Mouse (Mus musculus) hindlimb bud, embryonic 11.5 days (tissue): ENCODE measurements around the gene Slc22a6.

ENCODE experiments used
- DNase-seq: peaks from one replicate; pipeline ENCODE4 v3.0.0-alpha.2; 2012; ENCODE audit warnings: low read depth, low spot score; ENCODE audit errors: extremely low spot score

The Slc22a6 gene

DNA sequence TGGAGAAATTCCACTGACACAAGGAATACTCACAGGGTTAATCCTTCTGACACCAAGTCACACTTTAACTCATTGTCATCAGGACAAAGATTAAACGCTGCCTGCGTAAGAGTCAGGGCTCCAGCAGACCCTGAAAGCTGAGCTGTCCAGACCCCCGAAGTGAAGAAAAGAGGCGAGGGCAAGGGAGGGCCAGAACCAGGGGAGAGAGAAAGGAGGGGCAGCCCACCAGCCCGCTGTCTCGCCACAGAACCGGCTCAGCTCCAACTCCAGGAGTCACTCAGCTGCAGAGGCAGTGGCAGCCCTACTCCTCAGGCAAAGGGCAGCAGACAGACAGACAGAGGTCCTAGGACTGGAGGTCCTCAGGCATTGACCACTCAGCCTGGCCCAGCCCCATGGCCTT, at the start of gene Slc22a6:
Slc22a6 (plus strand) TSS at position 136 of the 400 bp plus-strand sequence.
- DNase-seq, result no peak

DNA sequence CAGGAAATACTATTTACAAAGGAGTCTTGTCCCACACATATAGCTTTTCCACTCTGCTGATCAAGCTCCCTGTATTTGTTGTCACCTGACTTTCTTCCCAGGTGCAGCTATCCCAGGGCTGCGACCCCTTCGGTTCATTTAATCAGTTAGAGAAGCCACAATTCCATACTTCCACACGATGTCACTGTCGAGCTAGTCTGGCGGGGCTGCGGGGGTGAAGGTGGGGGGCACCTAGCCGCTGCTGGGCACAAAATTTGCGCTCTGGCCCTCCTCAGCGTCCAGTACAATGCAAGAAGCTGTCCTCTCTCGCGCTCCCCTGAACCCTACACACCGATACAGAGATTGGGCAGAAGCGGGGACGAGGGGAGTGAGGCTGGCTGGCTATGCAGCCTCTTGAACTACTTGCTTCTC, 48.4 kb upstream of the Slc22a6 start:
- no peak for DNase-seq

DNA sequence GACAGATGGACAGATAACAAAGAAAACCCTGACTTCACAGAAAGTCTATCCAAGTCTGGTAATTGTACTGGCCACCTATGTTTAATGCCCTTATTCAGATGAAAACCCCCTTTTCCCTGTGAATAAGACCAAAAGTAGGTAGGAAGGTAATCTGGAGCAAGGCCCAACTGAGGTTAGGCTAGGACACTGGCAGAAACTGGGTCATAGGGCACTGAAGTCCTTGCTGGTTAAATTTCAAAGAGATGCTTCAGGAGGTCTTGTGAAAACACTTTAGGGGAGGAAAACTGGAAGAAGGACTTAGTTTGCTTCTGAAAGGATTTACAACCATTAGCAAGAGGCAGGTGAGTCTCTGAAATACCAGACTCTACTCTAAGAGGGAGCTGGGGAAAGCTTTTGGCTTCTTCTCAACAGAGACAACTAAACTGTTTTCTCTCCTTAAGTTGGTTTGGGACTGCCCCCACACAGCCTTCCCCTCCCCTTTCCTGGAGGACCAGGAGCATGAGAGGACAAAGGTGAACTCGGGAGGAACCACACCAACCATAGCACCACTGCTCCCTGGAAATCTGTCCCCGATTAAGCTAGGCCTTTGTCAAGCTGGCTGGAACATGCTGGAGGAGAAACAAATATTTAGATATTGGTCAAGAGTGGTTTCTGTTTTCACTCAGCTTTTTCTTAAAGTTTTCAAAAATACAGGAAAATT, 47.3 kb upstream of the Slc22a6 start:
- no peak for DNase-seq

DNA sequence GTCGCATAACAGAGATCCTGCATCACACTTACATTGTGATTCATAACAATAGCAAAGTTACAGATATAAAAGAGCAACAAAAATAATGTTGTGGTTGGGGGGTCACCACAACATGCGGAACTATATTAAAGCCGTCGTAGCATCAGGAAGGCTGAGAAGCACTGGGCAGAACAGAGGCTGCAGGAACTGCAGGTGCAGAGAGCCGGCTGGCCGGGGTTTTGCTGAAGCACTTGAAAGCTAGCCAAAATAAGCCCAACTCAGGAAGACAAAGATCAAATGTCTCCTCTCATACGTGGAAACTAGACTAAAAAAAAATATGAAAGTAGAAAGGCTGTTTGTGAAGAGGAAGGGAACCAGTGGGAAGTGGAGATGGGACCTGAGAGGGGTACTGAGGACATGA, 46.1 kb upstream of the Slc22a6 start:
- DNase-seq, result no peak

DNA sequence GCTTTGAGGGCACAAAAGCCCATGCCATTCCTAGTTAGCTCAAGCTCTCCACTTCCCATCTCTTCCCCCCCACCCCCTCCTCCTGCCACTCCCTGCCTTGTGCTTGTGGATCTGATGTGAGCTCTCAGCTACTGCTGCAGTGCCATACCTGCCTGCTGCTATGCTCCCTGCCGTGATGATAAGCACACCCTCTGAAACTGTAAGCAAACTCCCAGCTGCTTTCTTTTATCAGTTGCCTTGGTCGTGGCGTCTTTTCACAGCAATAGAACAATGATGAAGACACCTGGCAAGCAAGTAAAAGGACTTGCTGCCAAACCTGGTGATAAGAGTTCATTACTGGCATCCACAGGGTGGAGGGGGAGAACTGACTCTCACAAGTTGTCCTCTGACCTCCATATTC, 45.4 kb upstream of the Slc22a6 start:
- no peak for DNase-seq

DNA sequence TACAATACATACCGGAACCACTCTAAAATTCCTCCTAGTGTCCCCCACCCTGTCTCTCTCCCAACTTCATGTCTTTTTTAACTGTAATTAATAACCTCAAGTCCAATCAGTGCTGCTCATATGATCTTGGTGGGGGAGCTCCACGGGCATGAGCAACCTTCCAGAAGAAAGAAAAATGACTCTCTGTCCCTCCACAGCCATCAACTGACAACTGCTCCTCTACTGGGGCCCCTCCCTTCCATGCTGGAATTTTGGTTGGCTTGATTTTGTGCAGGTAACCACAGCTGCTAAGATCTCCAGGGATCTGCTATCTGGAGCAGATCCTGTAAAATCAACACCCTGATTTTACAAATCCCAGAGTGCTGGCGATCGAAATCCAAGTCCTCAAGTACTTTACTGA, 40.4 kb upstream of the Slc22a6 start:
- no peak for DNase-seq

DNA sequence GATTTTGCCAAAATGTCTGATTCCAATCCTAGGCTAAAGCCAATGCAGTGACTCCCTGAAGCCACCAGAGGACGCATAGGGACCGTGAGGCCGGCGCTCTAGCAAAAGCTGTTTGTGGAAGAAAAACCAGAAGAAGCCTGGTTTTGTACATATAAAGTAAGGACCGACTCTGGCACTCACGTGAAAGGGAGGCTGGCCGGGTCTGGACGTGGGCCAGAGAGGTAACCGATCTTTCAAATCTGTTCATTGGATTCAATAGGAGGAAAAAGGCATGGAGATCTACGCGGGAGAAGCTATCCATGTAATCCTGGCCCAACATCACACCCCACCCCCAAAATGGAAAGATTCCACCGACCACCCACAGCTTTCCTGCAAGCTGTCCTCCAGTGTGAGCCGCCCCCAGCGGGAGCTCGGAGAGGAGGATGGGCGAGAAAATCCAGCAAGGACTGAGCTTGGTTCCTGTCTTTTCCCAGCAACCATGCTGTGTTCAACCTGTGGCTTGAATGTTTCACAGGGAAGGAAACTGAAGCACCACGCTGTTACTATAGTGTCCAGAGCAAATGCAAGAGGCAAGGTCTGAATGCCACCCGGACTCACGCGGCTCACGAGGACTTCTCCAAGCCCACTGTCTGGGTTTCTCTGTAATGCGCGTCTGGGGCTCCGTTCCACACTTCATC, 39.4 kb upstream of the Slc22a6 start:
- no peak for DNase-seq

DNA sequence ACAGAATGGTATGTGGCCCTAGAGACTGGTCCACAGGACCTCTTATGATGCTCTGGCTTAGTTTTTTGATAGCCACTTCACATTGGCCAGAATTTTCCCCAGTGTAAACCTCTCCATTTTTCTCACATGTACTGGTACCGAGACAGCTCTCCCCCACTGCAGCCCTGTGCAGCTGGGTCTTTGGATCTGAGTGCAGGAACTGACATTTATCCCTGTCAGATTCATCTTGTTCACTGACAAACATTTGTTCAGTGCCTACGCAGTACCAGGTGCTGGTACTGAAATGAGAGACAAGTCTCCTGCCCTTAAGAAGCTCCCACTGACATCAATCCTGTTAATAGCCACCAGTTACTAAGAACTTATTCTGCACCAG, 38.9 kb upstream of the Slc22a6 start:
- no peak for DNase-seq

DNA sequence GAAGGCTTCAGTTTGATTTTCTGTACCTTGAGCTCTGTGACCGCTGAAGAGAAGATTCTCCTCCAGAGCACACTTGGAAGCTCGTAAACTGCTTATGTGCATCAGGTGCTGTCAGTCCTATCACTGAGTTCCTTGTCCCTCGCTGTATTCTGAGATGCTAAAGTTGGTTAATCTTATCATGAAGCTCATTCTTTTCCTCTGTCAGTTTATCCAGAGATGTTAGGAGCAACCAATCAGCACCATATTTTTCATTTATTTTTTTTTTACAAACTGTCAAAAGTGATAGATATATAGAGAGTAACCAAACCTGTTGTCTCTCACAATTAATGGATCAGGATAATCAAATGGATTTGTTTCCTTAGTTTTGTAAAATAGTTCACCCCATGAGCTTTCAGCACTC, 32.5 kb upstream of the Slc22a6 start:
- no peak for DNase-seq

DNA sequence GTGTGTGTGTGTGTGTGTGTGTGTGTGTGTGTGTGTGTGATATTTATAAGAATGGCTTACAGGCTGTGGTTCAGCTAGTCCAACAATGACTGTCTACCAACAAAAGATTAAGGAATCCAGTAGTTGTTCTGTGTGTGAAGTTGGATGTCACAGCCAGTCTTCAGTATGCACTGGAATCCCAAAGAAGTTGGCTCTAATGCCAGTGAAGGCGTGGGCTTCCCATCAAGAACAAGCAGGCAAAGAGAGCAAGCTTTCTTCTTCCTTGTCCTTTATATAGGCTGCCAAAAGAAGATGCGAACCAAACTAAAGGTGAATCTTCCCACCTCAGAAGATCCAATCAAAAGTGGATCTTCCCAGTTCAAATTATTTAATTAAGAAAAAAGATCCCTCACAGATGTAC, 31.9 kb upstream of the Slc22a6 start:
- no peak for DNase-seq

DNA sequence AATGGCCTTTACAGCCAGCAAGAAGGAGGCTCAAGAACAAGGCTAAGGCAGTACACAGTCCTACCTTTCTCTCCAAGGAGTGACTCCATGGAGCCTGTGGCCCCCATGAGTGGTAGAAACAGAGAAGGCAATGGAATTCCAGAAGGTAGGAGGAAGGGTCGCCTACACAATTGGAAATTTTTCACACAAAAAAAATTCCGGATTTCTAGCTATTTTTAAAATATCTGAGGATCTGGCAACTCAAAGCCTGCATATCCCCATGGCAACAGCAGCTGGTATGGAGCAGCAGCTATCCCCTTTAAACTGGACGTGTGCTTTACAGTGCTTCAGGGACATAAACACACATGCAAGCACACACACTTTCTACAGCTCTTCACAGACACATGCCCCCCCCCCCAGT, 31.5 kb upstream of the Slc22a6 start:
- DNase-seq, result no peak

DNA sequence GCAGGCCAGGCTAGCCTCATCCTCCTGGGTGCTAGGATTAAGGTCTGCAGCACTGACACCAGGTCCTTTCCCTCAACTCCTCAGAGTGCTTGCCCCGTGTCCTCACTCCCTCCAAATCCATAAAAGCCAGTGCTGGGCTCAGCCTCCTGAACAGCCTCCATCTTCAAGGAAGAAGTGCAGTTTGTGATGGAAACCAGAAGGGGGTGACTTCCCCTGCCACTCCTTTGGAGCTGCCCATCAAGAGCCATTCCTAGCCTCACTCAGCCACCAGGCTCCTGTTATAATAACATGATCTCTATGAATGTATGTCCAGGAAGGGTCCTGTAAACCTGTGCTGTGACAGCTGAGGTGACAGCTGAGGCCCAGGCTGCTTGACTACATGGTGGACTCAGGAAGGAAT, 30.5 kb upstream of the Slc22a6 start:
- no peak for DNase-seq

DNA sequence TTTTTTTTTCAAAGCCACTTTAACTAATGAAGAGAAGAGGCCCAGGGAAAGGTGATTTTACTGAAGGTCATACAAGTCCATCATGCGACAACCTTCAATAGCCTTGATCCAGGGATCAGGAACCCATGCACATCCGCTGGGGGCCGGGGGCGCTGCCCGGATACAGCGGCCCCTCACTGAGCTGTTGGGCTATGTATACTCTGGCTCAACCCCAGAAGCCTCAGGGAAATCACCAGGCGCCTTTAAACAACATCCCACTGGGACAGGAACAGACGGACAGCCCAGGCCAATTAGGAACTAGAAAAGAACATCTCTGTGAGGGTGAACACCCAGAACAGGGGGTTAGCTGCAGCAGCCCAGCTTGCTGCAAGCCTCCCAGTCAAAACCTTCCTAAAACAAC, 26.9 kb upstream of the Slc22a6 start, which contains the start of gene Slc22a8:
Slc22a8 (plus strand) TSS at position 301 of the 400 bp plus-strand sequence.
- no peak for DNase-seq

DNA sequence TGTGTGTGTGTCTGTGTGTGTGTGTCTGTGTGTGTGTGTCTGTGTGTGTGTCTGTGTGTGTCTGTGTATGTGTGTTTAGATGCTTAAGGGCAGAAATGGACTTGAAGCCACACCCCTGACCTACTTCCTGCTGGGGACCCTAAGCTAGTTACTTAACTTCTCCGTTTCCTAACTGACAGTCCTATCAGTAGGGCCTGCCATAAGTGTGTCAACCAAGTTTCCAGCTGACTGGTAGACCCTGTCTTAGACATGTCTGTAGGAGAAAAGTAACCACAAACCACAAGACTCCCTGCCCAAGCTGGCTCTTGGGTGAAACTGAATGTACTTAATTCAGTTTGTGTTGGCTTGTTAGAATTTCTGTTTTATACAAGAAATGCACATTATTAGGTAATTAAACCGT, 25.7 kb upstream of the Slc22a6 start:
- no peak for DNase-seq

DNA sequence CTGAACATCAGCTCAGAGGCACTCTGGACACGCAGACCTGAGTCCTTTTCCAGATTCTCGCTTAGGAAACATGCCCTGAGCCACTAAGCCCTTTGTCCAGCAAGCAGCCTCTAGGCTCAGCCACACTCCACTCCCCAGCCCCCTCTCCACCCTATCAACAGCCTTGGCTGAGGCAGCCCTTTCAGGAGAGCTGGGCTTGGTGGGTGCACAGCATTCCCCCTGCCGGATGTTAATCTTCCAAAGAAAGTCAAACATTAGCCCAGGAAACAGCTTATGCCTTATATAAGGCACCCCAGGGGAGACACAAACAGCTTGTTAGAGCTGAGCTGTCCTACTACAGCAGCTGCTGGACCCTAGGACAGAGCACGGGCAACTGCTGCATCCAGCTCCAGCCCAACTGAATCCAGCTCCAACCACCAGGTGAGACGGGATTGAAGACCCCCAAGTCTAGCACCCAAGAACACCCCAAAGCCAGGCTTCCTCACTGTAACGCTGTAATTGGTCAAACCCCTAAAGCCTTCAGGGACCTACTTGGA, 24.9 kb upstream of the Slc22a6 start:
- DNase-seq, result no peak

DNA sequence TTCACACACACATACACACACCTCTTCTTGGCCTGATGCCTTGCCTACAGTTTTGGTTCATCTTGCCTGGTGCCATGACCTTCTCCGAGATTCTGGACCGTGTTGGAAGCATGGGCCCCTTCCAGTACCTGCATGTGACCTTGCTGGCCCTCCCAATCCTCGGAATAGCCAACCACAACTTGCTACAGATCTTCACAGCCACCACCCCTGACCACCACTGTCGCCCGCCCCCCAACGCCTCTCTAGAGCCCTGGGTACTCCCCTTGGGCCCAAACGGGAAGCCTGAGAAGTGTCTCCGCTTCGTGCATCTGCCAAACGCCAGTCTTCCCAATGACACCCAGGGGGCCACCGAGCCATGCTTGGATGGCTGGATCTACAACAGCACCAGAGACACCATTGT, 24.0 kb upstream of the Slc22a6 start:
- DNase-seq, result no peak

DNA sequence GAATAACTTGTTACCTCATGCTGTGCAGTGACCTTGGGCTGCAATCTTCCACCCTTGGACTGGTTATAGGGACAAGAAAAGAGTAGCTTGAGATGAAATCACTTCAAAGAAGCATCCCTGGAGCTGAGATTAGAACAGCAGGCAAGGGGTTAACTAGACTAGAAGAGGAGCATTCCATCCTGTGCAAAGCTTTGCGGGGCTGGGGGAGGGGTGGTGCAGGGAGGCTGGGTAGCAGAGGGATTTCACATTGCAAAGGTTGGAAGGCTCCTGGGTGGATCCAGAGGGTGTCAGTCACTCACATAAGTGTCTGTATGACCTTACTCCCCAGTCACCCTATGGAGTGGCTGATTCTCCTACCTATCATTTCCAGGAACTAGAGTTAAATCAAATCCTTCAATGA, 23.3 kb upstream of the Slc22a6 start:
- no peak for DNase-seq

DNA sequence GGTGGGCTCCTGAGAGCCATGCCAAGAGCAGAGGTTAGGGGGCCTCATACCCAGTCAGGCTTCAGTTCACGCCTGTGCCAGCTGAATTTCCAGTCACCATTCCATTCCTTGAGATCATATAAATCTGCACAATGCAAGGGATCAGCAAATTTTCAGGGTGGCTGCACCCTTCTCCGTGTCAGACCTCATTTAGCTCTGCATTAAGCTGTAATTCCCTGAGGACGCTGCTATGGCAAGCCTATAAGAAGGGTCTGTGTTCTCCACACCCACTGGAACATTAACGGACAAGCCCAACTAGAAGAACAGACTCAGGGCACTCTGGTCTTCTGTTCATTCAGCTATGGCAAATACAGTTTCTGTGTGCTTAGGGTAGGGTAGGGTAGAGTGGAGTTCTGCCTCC, 20.6 kb upstream of the Slc22a6 start:
- DNase-seq, result no peak

DNA sequence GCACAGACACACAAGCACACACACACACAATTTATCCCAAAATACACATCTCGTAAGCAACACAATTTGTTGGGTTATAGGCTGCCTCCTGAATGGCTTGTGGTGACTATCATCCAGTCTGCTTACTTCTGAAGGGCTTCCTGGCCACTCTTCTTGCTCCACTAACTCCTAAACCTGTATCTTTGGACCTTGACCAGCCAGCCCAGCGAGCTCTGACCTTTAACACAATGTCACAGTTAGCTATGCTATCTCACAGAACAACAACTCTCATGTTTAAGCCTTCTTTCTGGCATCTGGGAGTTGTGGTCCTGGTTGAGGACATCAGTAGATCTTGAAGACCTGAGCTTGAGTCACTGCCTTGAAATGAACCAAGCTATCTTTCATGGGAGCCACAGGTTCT, 18.6 kb upstream of the Slc22a6 start:
- no peak for DNase-seq

DNA sequence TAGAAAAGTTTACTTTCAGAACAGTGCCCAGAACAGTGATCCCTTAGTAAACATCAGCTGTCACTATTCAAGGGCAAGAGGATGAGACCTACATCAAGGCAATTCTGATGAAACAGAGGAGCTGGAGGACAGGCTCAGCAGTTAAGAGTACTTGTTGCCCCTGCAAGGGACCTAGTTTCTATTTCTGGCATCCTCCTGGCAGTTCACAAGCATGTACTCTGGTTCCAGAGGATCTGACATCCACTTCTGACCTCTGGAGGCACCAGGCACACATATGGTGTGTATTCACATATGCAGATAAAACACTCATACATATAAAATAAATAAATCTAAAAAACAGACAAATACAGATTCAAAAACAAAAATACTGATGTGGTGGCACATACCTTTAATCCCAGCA, 15.9 kb upstream of the Slc22a6 start:
- DNase-seq, result no peak

DNA sequence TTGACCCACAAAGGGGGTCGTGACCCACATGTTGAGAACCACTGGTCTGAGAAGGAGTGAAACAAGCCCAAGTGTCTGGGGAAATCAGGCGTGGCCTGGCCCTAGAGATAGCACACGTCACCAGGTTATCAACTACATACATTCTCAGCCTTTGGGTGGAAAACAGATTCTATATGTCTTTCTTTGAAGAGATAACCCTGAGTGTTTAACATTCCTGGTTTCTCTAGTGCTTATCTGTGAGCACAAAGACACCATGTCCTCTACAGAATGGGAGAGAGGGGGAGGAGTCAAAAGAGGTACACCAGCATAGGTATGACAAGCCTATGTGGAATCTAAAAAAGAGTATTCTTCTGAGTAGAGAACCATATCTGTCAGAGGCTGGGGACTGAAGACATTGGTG, 14.9 kb upstream of the Slc22a6 start:
- no peak for DNase-seq

DNA sequence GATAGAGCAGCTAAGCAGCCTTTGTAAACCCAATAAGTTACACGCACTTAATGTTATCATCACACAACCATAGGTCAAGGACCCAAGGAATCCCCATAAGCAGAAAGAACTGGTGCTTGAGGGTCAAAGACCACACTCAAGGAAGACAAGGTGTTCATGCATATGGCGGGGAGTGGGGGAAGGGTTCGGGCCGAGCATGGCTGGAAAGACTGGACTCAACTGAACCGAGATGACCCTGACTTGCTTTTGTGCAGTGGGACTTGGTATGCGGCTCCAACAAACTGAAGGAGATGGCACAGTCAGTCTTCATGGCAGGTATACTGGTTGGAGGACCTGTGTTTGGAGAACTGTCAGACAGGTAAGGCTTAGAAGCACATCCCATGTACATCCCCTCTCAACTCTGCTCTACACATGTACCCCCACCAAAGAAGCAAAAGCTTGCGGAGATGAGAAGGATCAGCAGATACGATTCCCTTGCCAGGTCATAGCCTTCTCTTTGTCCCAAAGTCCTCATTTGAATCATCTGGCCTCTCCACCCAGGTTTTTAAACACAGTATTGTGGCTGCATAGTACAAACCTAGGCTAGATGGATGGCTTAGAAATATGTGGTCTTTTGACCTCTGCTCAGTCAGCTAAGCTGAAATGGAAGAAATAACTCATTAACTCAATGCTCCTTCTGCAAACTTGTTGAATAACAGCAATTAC, 13.2 kb upstream of the Slc22a6 start:
- DNase-seq, result no peak
